Mouse (Mus musculus) olfactory bulb, adult 2 months (tissue): Measurements from ENCODE around the gene Plrg1.

Experiments used
- CTCF ChIP-seq: fragments of 200-500 bp; IDR thresholded peaks from 2 replicates; pipeline ENCODE4 v1.5.1; 2012; ENCODE audit warnings: low read depth, mild to moderate bottlenecking, low read length, moderate library complexity; ENCODE audit not compliant: insufficient read depth
- POLR2A ChIP-seq: fragments of 200-500 bp; IDR thresholded peaks from 2 replicates; pipeline ENCODE4 v1.6.1; 2012; ENCODE audit warnings: mild to moderate bottlenecking, low read depth, low read length, moderate library complexity; ENCODE audit not compliant: insufficient read depth

DNA sequence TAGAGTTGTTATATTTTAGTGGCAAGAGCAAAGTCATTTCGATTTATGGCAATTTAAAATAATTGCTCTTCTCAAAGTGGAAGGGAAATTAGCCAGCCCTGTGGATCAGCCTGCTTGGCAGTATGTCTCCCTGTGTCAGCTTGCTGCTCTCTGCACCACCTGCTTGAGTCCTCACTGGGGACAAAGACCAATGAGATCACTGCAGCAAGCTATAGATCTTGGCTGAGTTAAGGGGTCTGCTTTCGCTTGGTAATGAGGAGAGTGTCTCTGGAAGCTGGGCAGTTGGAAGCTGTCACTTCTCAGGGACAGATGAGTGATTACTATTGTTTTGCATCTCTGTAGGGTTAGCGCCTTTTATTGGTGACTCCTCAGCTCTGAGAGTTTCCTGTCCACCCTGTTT lies 57.5 kb downstream of the Plrg1 start:
- TF ChIP-seq CTCF (no peak), POLR2A (no peak)
